Mouse (Mus musculus): ENCODE measurements around the gene Dcaf8. TPM values are rescaled to one million over a fixed set of nuclear protein-coding genes. Genes with fewer than 3 reads are reported as not detected.

The Dcaf8 gene
- polyA plus RNA-seq, 1 experiment from 2014 or later, result 94.0 TPM

DNA sequence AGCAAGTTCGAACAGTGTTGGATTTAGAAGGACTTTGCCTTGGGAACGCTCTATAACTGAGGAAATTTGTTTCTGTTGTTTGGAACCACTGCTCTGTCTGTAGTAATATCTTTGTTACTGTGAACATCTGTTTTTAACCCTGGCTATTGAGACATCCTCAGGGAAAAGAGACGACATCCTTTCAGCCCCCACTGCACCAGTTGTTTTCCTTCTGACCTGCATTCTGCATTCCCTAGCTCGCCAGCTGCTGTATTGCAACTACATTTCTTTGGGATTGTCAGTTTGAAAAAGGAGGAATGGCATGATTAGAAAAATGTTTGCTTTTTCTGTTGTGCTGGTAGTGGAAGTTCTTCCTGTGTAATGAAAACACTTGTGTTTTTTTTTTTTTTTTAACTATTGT lies 33.0 kb downstream of the Dcaf8 start:
- H3K36me3 ChIP-seq, result peaks cover 63% of the 10 kb centered on the region
- no peak overlapping the region for H3K4me2 ChIP-seq
- H3K27ac ChIP-seq (replicated peaks), result no peak overlapping the region
- no peak for ATAC-seq (ENCODE audit: low read depth)
- H3K9me3 ChIP-seq, result no peaks in the 10 kb centered on the region
- H3K27me3 ChIP-seq, result no peaks in the 10 kb centered on the region
- WGBS, result 64% methylated on average over 4 of the region's 4 CpGs
- H3K4me1 ChIP-seq (replicated peaks), result no peaks in the 10 kb centered on the region
- no peak overlapping the region for H3K4me3 ChIP-seq
- H3K9ac ChIP-seq, result no peak overlapping the region

DNA sequence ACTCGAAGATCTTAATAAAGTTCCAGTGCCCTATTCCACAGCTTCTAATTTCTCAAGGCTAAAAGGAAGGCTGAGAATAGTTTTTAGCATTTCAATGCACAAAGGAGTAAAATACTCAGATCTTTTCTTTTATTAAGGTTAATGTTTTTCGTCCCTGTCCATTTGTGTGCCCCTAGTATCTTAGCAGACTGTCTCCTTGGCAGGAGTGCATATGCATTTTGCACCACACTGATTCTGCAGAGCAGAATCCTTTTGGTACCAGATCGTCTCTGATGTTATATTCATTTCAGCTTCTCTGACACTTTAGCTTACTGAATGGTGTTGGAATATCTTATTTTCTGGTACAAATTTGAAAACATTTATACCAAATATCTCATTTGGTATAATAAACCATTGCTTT lies 33.9 kb downstream of the Dcaf8 start:
- Histone ChIP-seq H3K4me2 (no peak overlapping the region), H3K36me3 (peaks cover 68% of the 10 kb centered on the region)
- ATAC-seq (ENCODE audit: low read depth), result no peak

DNA sequence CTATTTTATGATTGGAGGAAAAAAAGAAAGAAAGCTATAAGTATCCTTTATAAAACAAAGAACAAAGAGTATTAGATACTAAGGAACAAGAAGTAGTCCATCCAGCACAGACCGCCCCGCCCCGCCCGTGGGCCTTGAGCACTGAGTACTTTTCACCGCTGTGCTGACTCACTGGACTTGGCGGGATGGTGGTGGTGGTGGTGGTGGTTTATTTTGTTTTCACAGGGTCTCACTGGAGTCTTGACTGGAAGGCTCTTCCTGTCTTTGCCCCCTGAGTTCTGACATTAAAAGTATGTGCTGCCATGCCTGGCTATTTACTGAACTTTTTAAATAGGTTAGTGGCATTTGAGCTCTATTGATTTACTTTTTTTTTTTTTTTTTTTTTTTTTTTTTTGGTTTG lies 35.2 kb downstream of the Dcaf8 start:
- H3K4me1 ChIP-seq (replicated peaks), result no peaks in the 10 kb centered on the region
- H3K9ac ChIP-seq, result no peak overlapping the region
- no peak overlapping the region for H3K4me2 ChIP-seq
- H3K9me3 ChIP-seq, result no peaks in the 10 kb centered on the region
- no peaks in the 10 kb centered on the region for H3K27me3 ChIP-seq
- H3K4me3 ChIP-seq, result no peak overlapping the region
- WGBS, result 97% methylated on average over 6 of the region's 6 CpGs
- no peak overlapping the region for H3K27ac ChIP-seq (replicated peaks)
- H3K36me3 ChIP-seq, result peaks cover 73% of the 10 kb centered on the region
- ATAC-seq (ENCODE audit: low read depth), result no peak

More for the DNA sequence above, 33.9 kb downstream of the Dcaf8 start:
- 93% methylated on average over 3 of the region's 3 CpGs for WGBS
- no peaks in the 10 kb centered on the region for H3K9me3 ChIP-seq
- H3K4me3 ChIP-seq, result no peak overlapping the region
- H3K4me1 ChIP-seq (replicated peaks), result no peaks in the 10 kb centered on the region
- no peak overlapping the region for H3K27ac ChIP-seq (replicated peaks)
- H3K9ac ChIP-seq, result no peak overlapping the region
- H3K27me3 ChIP-seq, result no peaks in the 10 kb centered on the region

DNA sequence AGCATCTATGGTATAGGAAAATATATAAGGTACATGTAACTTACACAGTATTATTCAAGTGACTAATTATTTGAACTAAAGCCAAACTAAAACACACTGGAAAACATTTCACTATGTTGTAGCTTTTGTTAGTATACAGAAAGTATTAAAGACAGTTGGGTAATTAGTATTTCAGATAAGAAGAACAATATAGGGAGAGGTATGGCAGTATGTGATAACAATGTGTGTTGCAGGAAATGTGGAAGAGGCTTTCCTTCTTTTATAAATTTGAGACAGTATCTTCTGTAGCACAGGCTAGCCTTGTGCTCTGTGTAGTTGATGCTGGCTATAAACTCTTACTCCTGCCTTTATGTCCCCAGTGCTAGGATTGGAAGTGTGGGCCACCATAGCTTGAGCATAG lies 36.0 kb downstream of the Dcaf8 start:
- Histone ChIP-seq H3K4me1 (replicated peaks) (no peaks in the 10 kb centered on the region), H3K9me3 (no peaks in the 10 kb centered on the region), H3K27ac (replicated peaks) (no peak overlapping the region), H3K27me3 (no peaks in the 10 kb centered on the region), H3K36me3 (peaks cover 74% of the 10 kb centered on the region), H3K4me3 (no peak overlapping the region), H3K4me2 (no peak overlapping the region), H3K9ac (no peak overlapping the region)
- no peak for ATAC-seq (ENCODE audit: low read depth)

DNA sequence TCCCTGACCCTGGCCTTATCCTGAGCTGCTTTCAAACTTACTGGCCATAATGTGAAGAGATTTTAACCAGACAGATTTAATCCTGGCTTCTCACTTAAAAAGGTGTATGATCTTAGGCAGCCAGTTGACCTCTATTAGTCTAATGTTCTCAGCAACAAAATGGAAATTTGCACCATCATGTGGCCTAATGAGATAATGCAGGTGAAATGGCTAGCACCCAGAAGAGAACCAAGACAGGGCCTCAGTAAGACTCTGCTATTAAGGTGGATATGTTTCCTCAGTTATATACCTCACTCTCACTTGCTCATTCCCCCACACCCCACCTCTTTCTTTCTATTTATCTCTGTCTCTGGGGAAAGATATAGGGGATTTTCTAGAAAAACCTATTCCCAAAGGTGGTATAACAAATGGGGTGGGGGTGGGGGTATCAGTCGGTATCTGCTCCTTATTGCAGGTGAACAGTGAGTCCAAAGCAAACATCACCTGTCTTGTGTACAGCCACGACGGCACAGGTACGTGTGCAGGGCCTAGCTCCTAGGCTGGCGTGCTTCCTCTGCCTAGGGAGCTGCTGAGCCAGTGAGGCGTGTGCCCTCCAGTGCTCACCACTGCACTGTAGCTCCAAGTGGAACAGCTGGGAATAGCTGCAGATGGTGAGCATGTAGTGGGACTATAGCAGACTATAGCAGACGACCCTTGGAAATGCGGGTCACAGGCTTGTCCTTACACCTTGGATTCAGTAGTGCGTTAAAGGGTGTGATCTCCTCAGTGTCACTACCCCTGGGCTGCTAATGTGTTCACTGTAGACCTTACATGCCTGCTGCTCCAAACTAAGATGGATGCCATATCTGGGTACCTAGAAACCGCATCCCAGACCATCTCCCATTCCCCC lies 38.8 kb downstream of the Dcaf8 start:
- peaks cover 71% of the 10 kb centered on the region for H3K36me3 ChIP-seq

DNA sequence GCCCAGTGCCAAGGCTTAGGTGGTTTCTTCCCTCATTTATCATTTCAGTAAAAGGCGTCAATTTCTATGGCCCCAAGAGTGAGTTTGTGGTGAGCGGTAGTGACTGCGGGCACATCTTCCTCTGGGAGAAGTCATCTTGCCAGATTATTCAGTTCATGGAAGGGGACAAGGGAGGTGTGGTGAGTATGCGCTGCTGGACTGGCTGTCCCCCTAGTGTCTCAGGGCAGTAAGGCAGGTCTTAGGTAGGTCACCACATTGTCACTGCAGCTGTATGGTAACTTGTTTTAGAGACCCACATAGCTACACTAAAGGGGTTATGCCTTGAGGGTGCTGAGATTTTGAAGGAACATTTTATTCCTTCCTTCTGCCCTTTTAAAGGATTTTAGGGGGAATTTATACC lies 41.0 kb downstream of the Dcaf8 start:
- Histone ChIP-seq H3K9ac (no peak overlapping the region), H3K27me3 (no peaks in the 10 kb centered on the region), H3K4me2 (no peak overlapping the region), H3K27ac (replicated peaks) (no peak overlapping the region), H3K36me3 (peaks cover 75% of the 10 kb centered on the region), H3K9me3 (no peaks in the 10 kb centered on the region), H3K4me3 (no peak overlapping the region), H3K4me1 (replicated peaks) (no peaks in the 10 kb centered on the region)
- ATAC-seq (ENCODE audit: low read depth), result no peak
- WGBS, result 61% methylated on average over 4 of the region's 4 CpGs

More for the DNA sequence above, 38.8 kb downstream of the Dcaf8 start:
- Histone ChIP-seq H3K9ac (no peak overlapping the region), H3K4me3 (no peak overlapping the region), H3K27ac (replicated peaks) (no peak overlapping the region), H3K4me1 (replicated peaks) (no peaks in the 10 kb centered on the region), H3K9me3 (no peaks in the 10 kb centered on the region), H3K4me2 (no peak overlapping the region), H3K27me3 (no peaks in the 10 kb centered on the region)
- ATAC-seq (ENCODE audit: low read depth), result no peak
- 96% methylated on average over 10 of the region's 10 CpGs for WGBS

DNA sequence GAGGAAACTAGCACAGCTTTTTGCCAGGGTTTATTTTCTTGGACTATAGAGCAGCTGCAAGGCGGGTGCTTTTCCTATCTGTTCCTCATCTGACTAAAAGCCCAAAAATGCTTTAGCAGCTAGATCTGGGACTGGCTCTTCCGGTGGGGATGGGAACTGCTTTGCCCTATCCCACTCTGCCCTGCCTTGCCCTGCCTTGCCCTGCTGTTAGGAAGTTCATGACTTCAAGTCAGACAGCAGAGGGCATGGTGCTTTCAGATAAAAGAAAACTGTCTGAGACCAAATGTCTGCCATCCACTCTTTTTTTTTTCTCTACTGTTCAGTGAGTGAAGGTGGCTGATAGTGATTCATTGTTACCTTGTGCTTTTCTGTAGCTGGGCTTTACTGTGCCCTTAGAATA lies 43.7 kb downstream of the Dcaf8 start:
- no peak overlapping the region for H3K27ac ChIP-seq (replicated peaks)
- H3K9ac ChIP-seq, result no peak overlapping the region
- H3K4me3 ChIP-seq, result no peak overlapping the region
- H3K9me3 ChIP-seq, result no peaks in the 10 kb centered on the region
- WGBS, result 93% methylated on average over 2 of the region's 2 CpGs
- H3K4me2 ChIP-seq, result no peak overlapping the region
- H3K4me1 ChIP-seq (replicated peaks), result no peaks in the 10 kb centered on the region
- H3K27me3 ChIP-seq, result no peaks in the 10 kb centered on the region
- ATAC-seq (ENCODE audit: low read depth), result no peak
- peaks cover 88% of the 10 kb centered on the region for H3K36me3 ChIP-seq

DNA sequence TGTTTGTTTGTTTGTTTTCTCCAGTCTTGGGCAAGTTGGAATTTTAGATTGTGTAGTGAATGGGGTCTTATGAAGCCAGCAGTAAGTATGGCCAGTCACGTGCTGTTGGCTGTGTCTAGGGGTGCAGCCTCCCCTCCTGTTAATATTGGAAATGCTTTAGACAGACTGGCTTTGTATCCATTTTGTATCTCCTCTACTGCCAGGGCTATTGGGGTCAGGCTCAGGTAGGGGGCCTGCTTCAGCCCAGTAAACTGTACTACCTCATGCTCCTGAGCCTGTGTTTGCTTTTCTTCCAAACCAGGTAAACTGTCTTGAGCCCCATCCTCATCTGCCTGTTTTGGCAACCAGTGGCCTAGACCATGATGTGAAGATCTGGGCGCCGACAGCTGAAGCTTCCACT lies 44.3 kb downstream of the Dcaf8 start:
- H3K27ac ChIP-seq (replicated peaks), result no peak overlapping the region
- peaks cover 88% of the 10 kb centered on the region for H3K36me3 ChIP-seq
- no peak overlapping the region for H3K4me3 ChIP-seq
- H3K27me3 ChIP-seq, result no peaks in the 10 kb centered on the region
- no peak for ATAC-seq (ENCODE audit: low read depth)
- H3K4me2 ChIP-seq, result no peak overlapping the region
- H3K4me1 ChIP-seq (replicated peaks), result no peaks in the 10 kb centered on the region
- no peaks in the 10 kb centered on the region for H3K9me3 ChIP-seq
- 91% methylated on average over 3 of the region's 3 CpGs for WGBS
- no peak overlapping the region for H3K9ac ChIP-seq

DNA sequence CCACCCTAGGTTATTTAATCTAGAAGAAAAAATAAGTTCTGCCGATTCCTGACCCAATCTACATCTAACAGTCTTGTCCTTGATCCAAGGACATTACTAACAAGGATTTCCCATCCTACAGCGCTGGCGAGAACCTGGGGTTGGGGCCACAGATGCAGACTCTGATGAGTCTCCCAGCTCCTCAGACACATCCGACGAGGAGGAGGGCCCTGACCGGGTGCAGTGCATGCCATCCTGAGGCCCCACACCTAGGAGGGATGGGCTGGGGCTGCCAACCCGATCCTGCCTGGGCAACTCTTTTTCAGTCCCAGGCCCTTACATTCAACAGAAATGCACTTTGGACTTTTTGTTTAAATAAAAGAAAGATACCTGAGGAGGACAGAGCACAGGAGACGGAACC lies 46.6 kb downstream of the Dcaf8 start:
- Histone ChIP-seq H3K9ac (no peak overlapping the region), H3K27ac (replicated peaks) (no peak overlapping the region), H3K4me1 (replicated peaks) (peaks cover 3% of the 10 kb centered on the region), H3K36me3 (peaks cover 90% of the 10 kb centered on the region), H3K4me3 (no peak overlapping the region), H3K4me2 (no peak overlapping the region), H3K27me3 (no peaks in the 10 kb centered on the region), H3K9me3 (no peaks in the 10 kb centered on the region)
- no peak for ATAC-seq (ENCODE audit: low read depth)
- WGBS, result 85% methylated on average over 8 of the region's 8 CpGs

DNA sequence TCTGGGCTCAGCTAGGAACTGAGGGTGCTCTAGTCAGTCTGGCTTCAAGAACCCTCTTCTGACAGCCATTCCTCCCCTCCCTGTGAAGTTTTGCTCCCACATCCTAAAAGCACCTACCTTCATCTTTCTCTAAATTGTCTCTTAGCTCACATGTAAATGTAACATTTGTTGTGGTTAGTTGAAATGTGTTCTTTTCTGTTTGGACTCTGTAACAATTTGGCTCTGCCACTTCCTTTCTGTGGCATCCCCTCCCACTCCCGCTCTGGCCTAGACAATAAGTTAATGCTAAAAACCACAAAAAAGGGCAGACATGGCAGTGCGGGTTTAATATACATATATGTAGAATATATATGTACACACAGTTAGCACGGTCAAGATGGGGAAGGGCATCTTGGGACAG lies 49.3 kb downstream of the Dcaf8 start:
- Histone ChIP-seq H3K9me3 (no peaks in the 10 kb centered on the region), H3K27ac (replicated peaks) (no peak overlapping the region), H3K4me1 (replicated peaks) (peaks cover 30% of the 10 kb centered on the region), H3K9ac (no peak overlapping the region), H3K4me3 (no peak overlapping the region), H3K4me2 (no peak overlapping the region), H3K27me3 (no peaks in the 10 kb centered on the region), H3K36me3 (peaks cover 77% of the 10 kb centered on the region)
- no peak for ATAC-seq (ENCODE audit: low read depth)
- WGBS, result 86% methylated on average over 3 of the region's 3 CpGs

DNA sequence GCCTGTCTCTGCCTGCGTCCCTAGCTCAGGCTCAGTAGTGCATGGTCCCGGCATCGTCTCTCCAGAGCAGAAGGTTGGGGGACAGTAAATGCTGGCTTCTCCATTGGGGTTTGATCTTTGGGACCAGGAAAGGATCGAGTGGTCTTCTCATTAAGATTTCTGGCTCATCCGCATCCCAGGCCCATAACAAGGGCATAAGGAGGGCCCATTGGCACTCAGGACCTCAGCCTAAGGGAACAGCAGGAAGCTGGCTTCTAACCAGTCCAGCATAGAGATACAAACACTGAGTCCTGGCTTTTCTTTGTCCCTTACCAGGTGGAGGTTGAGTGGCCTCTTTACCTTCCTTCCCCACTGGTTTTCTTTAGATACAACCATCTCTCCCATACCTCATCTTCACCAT lies 50.0 kb downstream of the Dcaf8 start:
- Histone ChIP-seq H3K9me3 (no peaks in the 10 kb centered on the region), H3K4me1 (replicated peaks) (peaks cover 37% of the 10 kb centered on the region), H3K27ac (replicated peaks) (peak overlapping the region; percentile 33; the same call in 1 of the 2 replicates), H3K4me3 (no peak overlapping the region), H3K4me2 (no peak overlapping the region), H3K36me3 (peaks cover 70% of the 10 kb centered on the region), H3K9ac (no peak overlapping the region), H3K27me3 (no peaks in the 10 kb centered on the region)
- 79% methylated on average over 5 of the region's 5 CpGs for WGBS
- no peak for ATAC-seq (ENCODE audit: low read depth)

DNA sequence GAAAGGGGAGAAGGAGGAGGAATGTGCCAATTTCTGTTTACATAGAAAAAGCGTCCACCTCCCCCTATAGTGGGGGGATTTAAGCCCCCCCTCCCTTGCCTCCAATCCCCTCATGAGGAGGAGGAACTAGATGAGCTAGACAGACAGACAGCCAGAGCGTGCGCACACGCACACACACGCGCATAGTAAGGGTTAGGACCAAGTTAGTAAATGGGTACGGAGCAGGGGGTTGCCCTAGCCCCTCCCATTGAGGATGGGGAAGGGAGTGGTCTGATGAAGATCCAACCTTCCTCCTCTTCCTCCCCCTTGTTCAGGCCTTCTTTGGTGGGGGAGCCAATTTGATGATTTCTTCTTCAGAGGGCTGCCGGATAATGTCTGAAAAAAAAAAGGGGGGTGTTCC lies 50.4 kb downstream of the Dcaf8 start:
- no peak for ATAC-seq (ENCODE audit: low read depth)
- no peak overlapping the region for H3K9ac ChIP-seq
- peak overlapping the region; percentile 33; the same call in 1 of the 2 replicates for H3K27ac ChIP-seq (replicated peaks)
- no peak overlapping the region for H3K4me3 ChIP-seq
- H3K36me3 ChIP-seq, result peaks cover 70% of the 10 kb centered on the region
- no peaks in the 10 kb centered on the region for H3K27me3 ChIP-seq
- no peaks in the 10 kb centered on the region for H3K9me3 ChIP-seq
- 89% methylated on average over 8 of the region's 8 CpGs for WGBS
- H3K4me1 ChIP-seq (replicated peaks), result peaks cover 41% of the 10 kb centered on the region
- no peak overlapping the region for H3K4me2 ChIP-seq

DNA sequence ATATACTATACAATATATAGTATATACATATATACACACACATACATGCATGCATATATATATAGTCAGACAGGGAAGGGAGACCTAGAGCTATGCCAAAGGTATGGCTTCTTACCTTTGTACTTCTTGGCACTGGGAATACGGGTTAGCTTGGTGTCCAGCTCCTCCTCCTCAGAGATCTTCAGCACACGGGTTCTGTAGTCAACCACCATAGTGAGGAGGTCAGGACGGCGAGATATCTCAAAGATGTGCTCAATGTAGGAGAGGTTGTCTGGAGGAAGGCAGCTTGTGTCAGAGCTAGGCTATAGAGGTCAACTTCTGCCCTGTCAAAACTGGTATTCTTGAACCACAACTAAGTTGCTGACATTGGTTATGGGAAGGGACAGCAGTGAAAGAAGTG lies 51.1 kb downstream of the Dcaf8 start:
- Histone ChIP-seq H3K4me2 (no peak overlapping the region), H3K9ac (no peak overlapping the region), H3K4me1 (replicated peaks) (peaks cover 48% of the 10 kb centered on the region), H3K27me3 (no peaks in the 10 kb centered on the region), H3K36me3 (peaks cover 64% of the 10 kb centered on the region), H3K4me3 (no peak overlapping the region), H3K9me3 (no peaks in the 10 kb centered on the region), H3K27ac (replicated peaks) (no peak overlapping the region; the same call in 1 of the 2 replicates)
- no peak for ATAC-seq (ENCODE audit: low read depth)
- 88% methylated on average over 4 of the region's 4 CpGs for WGBS

All from neural tube, embryonic 13.5 days (tissue).